Mouse (Mus musculus): ENCODE results near the gene Klhdc3. TPM values are rescaled to one million over a fixed set of nuclear protein-coding genes. Genes with fewer than 3 reads are reported as not detected.

Klhdc3 gene
- polyA plus RNA-seq, 1 experiment from 2014 or later = 146 TPM

GRCm38 (mm10) chr17:46669911-46670310 is 10.8 kb downstream of the Klhdc3 start:
- 96% methylated on average over 10 of the region's 10 CpGs for WGBS
- Histone ChIP-seq H3K27me3 (ENCODE audit: insufficient read depth, poor library complexity, severe bottlenecking) (no peaks in the 10 kb centered on the region), H3K36me3 (peaks cover 80% of the 10 kb centered on the region)

GRCm38 (mm10) chr17:46667712-46668111 is 13.0 kb downstream of the Klhdc3 start:
- DNase-seq (ENCODE audit: low spot score) = no peak
- no peaks in the 10 kb centered on the region for H3K27me3 ChIP-seq (ENCODE audit: insufficient read depth, poor library complexity, severe bottlenecking)
- H3K27ac ChIP-seq = no peak overlapping the region
- H3K9me3 ChIP-seq = no peaks in the 10 kb centered on the region
- no peak overlapping the region for H3K4me3 ChIP-seq
- peaks cover 5% of the 10 kb centered on the region; the same call in 1 of the 2 replicates for H3K4me1 ChIP-seq (replicated peaks)
- 90% methylated on average over 16 of the region's 16 CpGs for WGBS
- H3K36me3 ChIP-seq = peaks cover 94% of the 10 kb centered on the region

More at GRCm38 (mm10) chr17:46669911-46670310, 10.8 kb downstream of the Klhdc3 start:
- DNase-seq (ENCODE audit: low spot score) = no peak
- H3K4me1 ChIP-seq (replicated peaks) = peaks cover 23% of the 10 kb centered on the region
- H3K27ac ChIP-seq = no peak overlapping the region
- H3K4me3 ChIP-seq = no peak overlapping the region
- no peaks in the 10 kb centered on the region for H3K9me3 ChIP-seq

- Histone ChIP-seq H3K27me3 (ENCODE audit: insufficient read depth, poor library complexity, severe bottlenecking) (no peaks in the 10 kb centered on the region), H3K9me3 (no peaks in the 10 kb centered on the region), H3K27ac (no peak overlapping the region), H3K4me3 (no peak overlapping the region), H3K4me1 (replicated peaks) (no peaks in the 10 kb centered on the region), H3K36me3 (peaks cover 98% of the 10 kb centered on the region)
- DNase-seq (ENCODE audit: low spot score) = no peak
- 97% methylated on average over 5 of the region's 5 CpGs for WGBS
Observed at GRCm38 (mm10) chr17:46662730-46663129, 18.0 kb downstream of the Klhdc3 start.

GRCm38 (mm10) chr17:46661981-46662380 is 18.7 kb downstream of the Klhdc3 start:
- no peak overlapping the region for H3K27ac ChIP-seq
- peaks cover 100% of the 10 kb centered on the region for H3K36me3 ChIP-seq
- H3K9me3 ChIP-seq = no peaks in the 10 kb centered on the region
- 94% methylated on average over 12 of the region's 12 CpGs for WGBS
- H3K4me1 ChIP-seq (replicated peaks) = no peaks in the 10 kb centered on the region
- no peaks in the 10 kb centered on the region for H3K27me3 ChIP-seq (ENCODE audit: insufficient read depth, poor library complexity, severe bottlenecking)
- DNase-seq (ENCODE audit: low spot score) = no peak
- no peak overlapping the region for H3K4me3 ChIP-seq

- DNase-seq (ENCODE audit: low spot score) = no peak
- Histone ChIP-seq H3K4me1 (replicated peaks) (no peaks in the 10 kb centered on the region), H3K9me3 (no peaks in the 10 kb centered on the region), H3K4me3 (no peak overlapping the region), H3K27ac (0 out of 2 replicates have a peak overlapping the region, but pooled peaks have one; percentile 8), H3K27me3 (ENCODE audit: insufficient read depth, poor library complexity, severe bottlenecking) (no peaks in the 10 kb centered on the region), H3K36me3 (peaks cover 100% of the 10 kb centered on the region)
- 93% methylated on average over 9 of the region's 9 CpGs for WGBS
Observed at GRCm38 (mm10) chr17:46661351-46661750, 19.4 kb downstream of the Klhdc3 start.

GRCm38 (mm10) chr17:46656054-46656453 is 24.7 kb downstream of the Klhdc3 start:
- Histone ChIP-seq H3K27ac (no peak overlapping the region), H3K4me1 (replicated peaks) (peaks cover 26% of the 10 kb centered on the region), H3K4me3 (no peak overlapping the region), H3K9me3 (no peaks in the 10 kb centered on the region), H3K36me3 (peaks cover 98% of the 10 kb centered on the region), H3K27me3 (ENCODE audit: insufficient read depth, poor library complexity, severe bottlenecking) (no peaks in the 10 kb centered on the region)
- 88% methylated on average over 6 of the region's 6 CpGs for WGBS
- DNase-seq (ENCODE audit: low spot score) = no peak

- H3K27me3 ChIP-seq (ENCODE audit: insufficient read depth, poor library complexity, severe bottlenecking) = no peaks in the 10 kb centered on the region
- 74% methylated on average over 20 of the region's 20 CpGs for WGBS
- H3K27ac ChIP-seq = peak overlapping the region; percentile 96
- H3K36me3 ChIP-seq = peaks cover 76% of the 10 kb centered on the region
- no peaks in the 10 kb centered on the region for H3K9me3 ChIP-seq
- no peak for DNase-seq (ENCODE audit: low spot score)
- peaks cover 48% of the 10 kb centered on the region for H3K4me1 ChIP-seq (replicated peaks)
- peak overlapping the region; percentile 65 for H3K4me3 ChIP-seq
Observed at GRCm38 (mm10) chr17:46651755-46652547, 28.8 kb downstream of the Klhdc3 start.

GRCm38 (mm10) chr17:46651292-46651691 is 29.4 kb downstream of the Klhdc3 start:
- Histone ChIP-seq H3K36me3 (peaks cover 69% of the 10 kb centered on the region), H3K4me1 (replicated peaks) (peaks cover 54% of the 10 kb centered on the region)

GRCm38 (mm10) chr17:46650232-46651031 is 30.3 kb downstream of the Klhdc3 start, which contains the start of gene Cul7:
Gene Cul7, plus strand, starts transcription at chr17:46650337.
- peak; percentile 94 for DNase-seq (ENCODE audit: low spot score)
- Histone ChIP-seq H3K36me3 (peaks cover 60% of the 10 kb centered on the region), H3K9me3 (no peaks in the 10 kb centered on the region), H3K4me1 (replicated peaks) (peaks cover 53% of the 10 kb centered on the region), H3K27me3 (ENCODE audit: insufficient read depth, poor library complexity, severe bottlenecking) (no peaks in the 10 kb centered on the region), H3K4me3 (peak within 1 kb of the TSS; percentile 65), H3K27ac (peak within 1 kb of the TSS; percentile 96)
- under 1% methylated on average over 58 of the region's 58 CpGs for WGBS

More at GRCm38 (mm10) chr17:46651292-46651691, 29.4 kb downstream of the Klhdc3 start:
- Histone ChIP-seq H3K9me3 (no peaks in the 10 kb centered on the region), H3K27me3 (ENCODE audit: insufficient read depth, poor library complexity, severe bottlenecking) (no peaks in the 10 kb centered on the region), H3K27ac (peak overlapping the region; percentile 96), H3K4me3 (peak overlapping the region; percentile 65)
- DNase-seq (ENCODE audit: low spot score) = no peak
- WGBS = 78% methylated on average over 17 of the region's 17 CpGs

- 39% methylated on average over 15 of the region's 15 CpGs for WGBS
- H3K4me3 ChIP-seq = peak overlapping the region; percentile 65
- H3K27ac ChIP-seq = peak overlapping the region; percentile 96
- peaks cover 59% of the 10 kb centered on the region for H3K4me1 ChIP-seq (replicated peaks)
- no peaks in the 10 kb centered on the region for H3K27me3 ChIP-seq (ENCODE audit: insufficient read depth, poor library complexity, severe bottlenecking)
- H3K9me3 ChIP-seq = no peaks in the 10 kb centered on the region
- H3K36me3 ChIP-seq = peaks cover 54% of the 10 kb centered on the region
- DNase-seq (ENCODE audit: low spot score) = no peak
Observed at GRCm38 (mm10) chr17:46649811-46650210, 30.9 kb downstream of the Klhdc3 start.

- WGBS = 89% methylated on average over 9 of the region's 9 CpGs
- H3K9me3 ChIP-seq = no peaks in the 10 kb centered on the region
- H3K4me1 ChIP-seq (replicated peaks) = peaks cover 67% of the 10 kb centered on the region
- H3K27ac ChIP-seq = no peak overlapping the region
- DNase-seq (ENCODE audit: low spot score) = no peak
- H3K27me3 ChIP-seq (ENCODE audit: insufficient read depth, poor library complexity, severe bottlenecking) = no peaks in the 10 kb centered on the region
- H3K4me3 ChIP-seq = no peak overlapping the region
- H3K36me3 ChIP-seq = peaks cover 40% of the 10 kb centered on the region
Observed at GRCm38 (mm10) chr17:46648436-46648835, 32.3 kb downstream of the Klhdc3 start.

- DNase-seq (ENCODE audit: low spot score) = no peak
- Histone ChIP-seq H3K36me3 (peaks cover 30% of the 10 kb centered on the region), H3K27me3 (ENCODE audit: insufficient read depth, poor library complexity, severe bottlenecking) (no peaks in the 10 kb centered on the region), H3K4me1 (replicated peaks) (peaks cover 56% of the 10 kb centered on the region), H3K27ac (no peak overlapping the region), H3K9me3 (no peaks in the 10 kb centered on the region), H3K4me3 (peak overlapping the region; percentile 86; the same call in 1 of the 2 replicates)
- 92% methylated on average over 7 of the region's 7 CpGs for WGBS
Observed at GRCm38 (mm10) chr17:46647279-46647678, 33.4 kb downstream of the Klhdc3 start.

- H3K9me3 ChIP-seq = no peaks in the 10 kb centered on the region
- under 1% methylated on average over 19 of the region's 19 CpGs for WGBS
- no peaks in the 10 kb centered on the region for H3K27me3 ChIP-seq (ENCODE audit: insufficient read depth, poor library complexity, severe bottlenecking)
- H3K27ac ChIP-seq = peak overlapping the region; percentile 90
- peaks cover 30% of the 10 kb centered on the region for H3K36me3 ChIP-seq
- peak overlapping the region; percentile 86 for H3K4me3 ChIP-seq
- no peak for DNase-seq (ENCODE audit: low spot score)
- peaks cover 47% of the 10 kb centered on the region for H3K4me1 ChIP-seq (replicated peaks)
Observed at GRCm38 (mm10) chr17:46646322-46646662, 34.4 kb downstream of the Klhdc3 start.

All from hindbrain, embryonic 10.5 days (tissue).